Mouse (Mus musculus) forebrain, embryonic 16.5 days (tissue): ENCODE results near the gene Ern1. TPM values are rescaled to one million over a fixed set of nuclear protein-coding genes. Genes with fewer than 3 reads are reported as not detected.

Source experiments
- ATAC-seq: fragments of 200-750 bp; cut with Nextera tagmentation; 2 replicates; pipeline ENCODE4 v1.8.0; 2017; ENCODE audit warnings: mild to moderate bottlenecking, moderate library complexity
- H3K27ac ChIP-seq: fragments of 300-500 bp; sonication (generic); 2 replicates; pipeline ENCODE4 v1.5.1; 2014; ENCODE audit warnings: low read length, control low read depth
- H3K27me3 ChIP-seq: fragments of 300-500 bp; sonication (generic); replicated peaks from 2 replicates; pipeline ENCODE4 v1.6.1; 2014; ENCODE audit warnings: low read length; ENCODE audit not compliant: control insufficient read depth, insufficient read depth
- H3K36me3 ChIP-seq: fragments of 300-500 bp; sonication (generic); 2 replicates; pipeline ENCODE4 v1.6.1; 2014; ENCODE audit not compliant: control insufficient read depth, insufficient read depth
- H3K4me1 ChIP-seq: fragments of 300-500 bp; sonication (generic); replicated peaks from 2 replicates; pipeline ENCODE4 v1.6.1; 2014; ENCODE audit warnings: low read length; ENCODE audit not compliant: control insufficient read depth, insufficient read depth
- H3K4me2 ChIP-seq: fragments of 300-500 bp; sonication (generic); 2 replicates; pipeline ENCODE4 v1.6.1; 2014; ENCODE audit warnings: mild to moderate bottlenecking, low read length, control low read depth
- H3K4me3 ChIP-seq: fragments of 300-500 bp; sonication (generic); replicated peaks from 2 replicates; pipeline ENCODE4 v1.5.1; 2014; ENCODE audit warnings: mild to moderate bottlenecking, low read length, control low read depth
- H3K9ac ChIP-seq: fragments of 300-500 bp; sonication (generic); replicated peaks from 2 replicates; pipeline ENCODE4 v1.6.1; 2014; ENCODE audit warnings: low read depth, low read length, control low read depth
- H3K9me3 ChIP-seq: fragments of 300-500 bp; sonication (generic); 2 replicates; pipeline ENCODE4 v1.6.1; 2016; ENCODE audit warnings: low read length; ENCODE audit not compliant: control insufficient read depth
- WGBS: fragments of 180-500 bp; shearing (Covaris S2); extraction: QIAGEN DNeasy Blood & Tissue Kit; methylation state at CpG from one replicate; pipeline ENCODE4 v1.1.7; 2014; 5-methylcytosine and 5-hydroxymethylcytosine counted together
- polyA plus RNA-seq: library from polyadenylated mRNA; unstranded; fragments of >200 nt; fragmentation: Nextera tagmentation; extraction: Ambion mirVana; gene quantifications from 2 replicates; pipeline ENCODE4 v1.2.1, GENCODE M21; 2015

Gene Ern1
- polyA plus RNA-seq, 1 experiment from 2014 or later = 6.0 TPM

- Histone ChIP-seq H3K9me3 (no peaks in the 10 kb centered on the region), H3K4me2 (peak overlapping the region; percentile 72), H3K27ac (peak overlapping the region; percentile 69), H3K9ac (peak overlapping the region; percentile 79), H3K27me3 (no peaks in the 10 kb centered on the region), H3K36me3 (no peaks in the 10 kb centered on the region), H3K4me3 (peak overlapping the region; percentile 97), H3K4me1 (peaks cover 9% of the 10 kb centered on the region)
- peak; percentile 83 for ATAC-seq
- WGBS = under 1% methylated on average over 78 of the region's 86 CpGs
Observed at GRCm38 (mm10) chr11:106486866-106487732, 553 bp downstream of the Ern1 start.

GRCm38 (mm10) chr11:106486042-106486865, 1.4 kb downstream of the Ern1 start:
- H3K4me2 ChIP-seq = peak overlapping the region; percentile 72
- H3K9ac ChIP-seq = peak overlapping the region; percentile 79; the same call in 1 of the 2 replicates
- H3K9me3 ChIP-seq = no peaks in the 10 kb centered on the region
- peak overlapping the region; percentile 97 for H3K4me3 ChIP-seq
- WGBS = 44% methylated on average over 16 of the region's 16 CpGs
- H3K4me1 ChIP-seq = peaks cover 9% of the 10 kb centered on the region
- H3K27ac ChIP-seq = no peak overlapping the region
- H3K36me3 ChIP-seq = no peaks in the 10 kb centered on the region
- ATAC-seq = no peak
- H3K27me3 ChIP-seq = no peaks in the 10 kb centered on the region

DNA sequence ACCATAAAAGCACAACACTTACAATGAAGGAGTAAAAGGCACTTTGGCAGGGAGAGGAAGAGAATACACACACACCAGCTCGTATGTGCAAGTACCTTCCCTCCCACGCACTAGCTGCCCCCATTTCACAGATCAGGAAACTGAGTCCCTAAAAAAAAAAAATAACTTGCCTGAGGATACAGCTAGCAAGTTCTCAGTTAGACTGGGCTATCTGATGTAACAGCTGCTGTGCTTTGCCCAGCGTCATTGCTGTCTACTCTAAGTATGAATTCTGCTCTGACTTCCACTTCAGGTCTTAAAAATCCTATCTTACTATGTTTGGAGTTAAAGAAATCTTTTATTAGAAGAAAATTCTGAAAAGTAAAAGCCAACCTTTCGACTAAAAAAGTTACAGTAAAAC, 2.0 kb downstream of the Ern1 start:
- 89% methylated on average over 4 of the region's 4 CpGs for WGBS
- Histone ChIP-seq H3K4me3 (no peak overlapping the region), H3K9ac (no peak overlapping the region), H3K4me2 (no peak overlapping the region), H3K4me1 (peaks cover 9% of the 10 kb centered on the region), H3K27ac (no peak overlapping the region), H3K27me3 (no peaks in the 10 kb centered on the region), H3K36me3 (no peaks in the 10 kb centered on the region), H3K9me3 (no peaks in the 10 kb centered on the region)
- ATAC-seq = no peak

DNA sequence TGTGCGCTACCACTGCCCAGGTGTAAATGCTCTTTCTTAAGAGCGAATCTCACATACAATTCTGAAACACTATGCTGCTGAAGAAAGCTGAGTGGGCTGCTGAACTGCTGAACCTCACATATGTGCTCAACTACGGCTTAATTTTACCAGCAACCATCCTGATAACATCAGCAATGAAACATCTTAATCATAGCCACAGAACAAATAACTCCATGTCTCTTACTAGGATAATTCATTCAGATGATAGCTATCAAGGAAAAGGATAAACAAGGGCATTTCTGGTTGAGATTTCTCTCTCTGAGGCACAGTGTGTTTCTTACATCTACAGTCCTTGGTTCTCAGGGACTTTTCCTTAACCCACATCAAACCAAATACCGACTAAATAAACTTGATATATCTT, 2.8 kb downstream of the Ern1 start:
- Histone ChIP-seq H3K4me3 (no peak overlapping the region), H3K36me3 (no peaks in the 10 kb centered on the region), H3K9me3 (no peaks in the 10 kb centered on the region), H3K27ac (no peak overlapping the region), H3K4me1 (peaks cover 9% of the 10 kb centered on the region), H3K9ac (no peak overlapping the region), H3K27me3 (no peaks in the 10 kb centered on the region), H3K4me2 (no peak overlapping the region)
- 95% methylated on average over 4 of the region's 4 CpGs for WGBS
- no peak for ATAC-seq

DNA sequence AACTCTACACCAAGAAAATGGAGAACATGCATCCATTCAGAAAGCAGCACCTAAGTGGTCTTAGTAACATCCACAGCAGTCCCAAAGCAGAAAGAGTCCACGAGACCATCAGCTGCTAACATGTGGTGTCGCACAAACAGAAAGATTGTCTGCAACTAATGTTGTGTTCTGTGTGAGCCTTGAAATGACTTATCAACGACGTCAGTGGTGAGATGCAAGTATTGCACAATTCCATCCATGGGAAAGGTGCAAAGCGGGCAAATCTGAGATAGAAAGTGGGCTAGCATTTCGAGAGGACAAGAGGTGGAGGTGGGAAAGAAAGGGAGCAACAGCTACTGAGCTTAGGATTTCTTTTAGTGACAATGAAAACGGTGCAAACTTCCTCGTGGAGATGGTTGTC, 4.8 kb downstream of the Ern1 start:
- Histone ChIP-seq H3K4me3 (no peak overlapping the region), H3K36me3 (no peaks in the 10 kb centered on the region), H3K9me3 (no peaks in the 10 kb centered on the region), H3K9ac (no peak overlapping the region), H3K4me1 (peaks cover 9% of the 10 kb centered on the region), H3K4me2 (no peak overlapping the region), H3K27me3 (no peaks in the 10 kb centered on the region), H3K27ac (no peak overlapping the region)
- WGBS = 90% methylated on average over 8 of the region's 8 CpGs
- no peak for ATAC-seq

DNA sequence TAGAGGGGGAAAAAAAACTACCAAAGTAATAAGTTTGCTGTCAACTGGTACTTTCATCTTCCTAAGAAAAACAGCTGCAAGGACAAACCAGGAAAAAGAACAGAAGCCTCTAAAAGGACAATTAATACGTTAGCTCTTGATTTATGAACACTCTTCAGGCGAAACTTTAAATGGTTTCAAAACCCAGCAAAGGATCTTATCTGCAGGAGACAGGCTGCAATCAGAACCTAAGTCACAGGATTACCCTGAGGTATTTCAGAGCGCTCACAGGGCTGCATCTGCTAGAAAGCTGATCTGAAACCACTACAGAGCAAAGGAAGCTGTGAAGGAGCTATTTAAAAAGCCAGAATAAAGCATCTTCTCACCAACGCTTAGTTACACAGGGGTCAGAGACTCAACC, 6.0 kb downstream of the Ern1 start:
- Histone ChIP-seq H3K27ac (no peak overlapping the region), H3K36me3 (no peaks in the 10 kb centered on the region), H3K9me3 (no peaks in the 10 kb centered on the region), H3K27me3 (no peaks in the 10 kb centered on the region), H3K4me1 (peaks cover 8% of the 10 kb centered on the region), H3K4me3 (no peak overlapping the region), H3K4me2 (no peak overlapping the region), H3K9ac (no peak overlapping the region)
- 86% methylated on average over 4 of the region's 4 CpGs for WGBS
- ATAC-seq = no peak

- Histone ChIP-seq H3K9me3 (no peaks in the 10 kb centered on the region), H3K27me3 (no peaks in the 10 kb centered on the region), H3K4me1 (no peaks in the 10 kb centered on the region), H3K4me3 (no peak overlapping the region), H3K9ac (no peak overlapping the region), H3K4me2 (no peak overlapping the region), H3K36me3 (no peaks in the 10 kb centered on the region), H3K27ac (no peak overlapping the region)
- 92% methylated on average over 3 of the region's 3 CpGs for WGBS
- no peak for ATAC-seq
Observed at GRCm38 (mm10) chr11:106480530-106480885, 7.1 kb downstream of the Ern1 start.

GRCm38 (mm10) chr11:106479619-106480529, 7.8 kb downstream of the Ern1 start:
- H3K4me3 ChIP-seq = no peak overlapping the region
- no peaks in the 10 kb centered on the region for H3K27me3 ChIP-seq
- no peak for ATAC-seq
- no peaks in the 10 kb centered on the region for H3K9me3 ChIP-seq
- H3K4me1 ChIP-seq = no peaks in the 10 kb centered on the region
- no peak overlapping the region for H3K27ac ChIP-seq
- 87% methylated on average over 9 of the region's 9 CpGs for WGBS
- no peaks in the 10 kb centered on the region for H3K36me3 ChIP-seq
- no peak overlapping the region for H3K4me2 ChIP-seq
- H3K9ac ChIP-seq = no peak overlapping the region

DNA sequence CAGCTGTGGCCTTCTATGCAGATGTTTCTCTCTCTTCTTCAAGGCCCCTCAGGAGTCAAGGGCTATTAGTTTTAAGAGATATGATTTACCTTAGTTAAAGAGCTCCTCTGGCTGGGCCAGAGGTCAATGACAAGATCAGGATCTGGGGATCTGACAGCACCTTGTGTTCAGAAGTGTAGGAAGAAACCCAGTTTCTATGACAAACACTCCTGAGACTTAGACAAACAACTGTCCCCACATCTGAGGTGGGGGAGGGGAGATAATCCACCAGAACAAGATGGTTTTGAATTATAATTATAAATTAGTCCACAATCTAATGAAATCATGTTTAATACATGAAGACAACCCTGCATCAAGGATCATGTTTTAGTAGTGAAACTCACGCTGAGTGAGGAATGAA, 8.9 kb downstream of the Ern1 start:
- H3K4me2 ChIP-seq = no peak overlapping the region
- ATAC-seq = no peak
- no peak overlapping the region for H3K27ac ChIP-seq
- H3K27me3 ChIP-seq = no peaks in the 10 kb centered on the region
- WGBS = 32% methylated on average over 1 of the region's 1 CpGs
- no peaks in the 10 kb centered on the region for H3K36me3 ChIP-seq
- no peaks in the 10 kb centered on the region for H3K4me1 ChIP-seq
- no peak overlapping the region for H3K4me3 ChIP-seq
- no peak overlapping the region for H3K9ac ChIP-seq
- H3K9me3 ChIP-seq = no peaks in the 10 kb centered on the region
